In genomic region chr11:76483171-76483727, GRCm38 (mm10) we compare ENCODE assay signal across 12 mouse cellular contexts.
DNase-seq lines count a peak whose midpoint lies in the region; ATAC-seq and TF ChIP-seq lines count a peak whose summit lies in the region.
"Had no signal": no experiment of that assay in that cellular context is flagged by ENCODE, and none has a peak within 500 bp of the region (broad histone marks: within the 10 kb centered on the region; RNA-seq: fewer than 3 reads in every experiment).

No protein-coding gene starts in this region.

- no peak overlapping the region for H3K9ac ChIP-seq in kidney, postnatal 0 days (ENCODE audit: low read depth, low read length)
- no peak overlapping the region for H3K9ac ChIP-seq in ES-Bruce4 (ENCODE audit: low read depth, poor library complexity, severe bottlenecking)
- H3K9ac ChIP-seq in liver, embryonic 15.5 days = no peak overlapping the region

- peaks cover 25% of the 10 kb centered on the region; the same call in 1 of the 2 replicates for H3K36me3 ChIP-seq in kidney, postnatal 0 days (ENCODE audit: insufficient read depth, low read length)
- H3K36me3 ChIP-seq in ES-Bruce4 (ENCODE audit: control insufficient read depth, insufficient read depth, low read length, poor library complexity, severe bottlenecking) = no peaks in the 10 kb centered on the region
- H3K36me3 ChIP-seq in liver, embryonic 15.5 days (replicated peaks) = no peaks in the 10 kb centered on the region

- ATAC-seq in kidney, postnatal 0 days (replicated peaks; ENCODE audit: low FRiP score, low read depth) = no peak
- no peak for ATAC-seq in liver, embryonic 15.5 days (ENCODE audit: insufficient read depth)
- ATAC-seq: activated CD4-positive, CD25-positive, alpha-beta regulatory T cell, adult 4 months had no signal

- peak overlapping the region; percentile 28; the same call in 1 of the 2 replicates for H3K27ac ChIP-seq in kidney, postnatal 0 days
- peak overlapping the region; percentile 96 for H3K27ac ChIP-seq in ES-Bruce4 (ENCODE audit: insufficient read depth, low read length)
- peak overlapping the region; percentile 87 for H3K27ac ChIP-seq in bone marrow macrophage, adult 2 months (ENCODE audit: insufficient read depth, low read depth, low read length)
- H3K27ac ChIP-seq in liver, embryonic 15.5 days (replicated peaks) = peak overlapping the region; percentile 71
- H3K27ac ChIP-seq: hindbrain, embryonic 10.5 days had no signal

- H3K9me3 ChIP-seq in kidney, postnatal 0 days (replicated peaks; ENCODE audit: low read length) = no peaks in the 10 kb centered on the region
- H3K9me3 ChIP-seq in ES-Bruce4 (replicated peaks; ENCODE audit: control insufficient read depth, insufficient read depth, low read length, poor library complexity, severe bottlenecking) = no peaks in the 10 kb centered on the region
- H3K9me3 ChIP-seq in liver, embryonic 15.5 days (replicated peaks) = no peaks in the 10 kb centered on the region
- H3K9me3 ChIP-seq: hindbrain, embryonic 10.5 days had no signal

- H3K27me3 ChIP-seq in kidney, postnatal 0 days (ENCODE audit: insufficient read depth, low read length) = no peaks in the 10 kb centered on the region
- H3K27me3 ChIP-seq in ES-Bruce4 (ENCODE audit: control insufficient read depth, insufficient read depth, low read length, poor library complexity, severe bottlenecking) = no peaks in the 10 kb centered on the region
- no peaks in the 10 kb centered on the region for H3K27me3 ChIP-seq in liver, embryonic 15.5 days

- peak; percentile 91 for TF ChIP-seq EP300 in ES-Bruce4 (IDR thresholded peaks at IDR 0.05; ENCODE audit: insufficient read depth, low read depth, low read length)

- TF ChIP-seq POLR2A in ES-Bruce4 (IDR thresholded peaks at IDR 0.05; ENCODE audit: insufficient read depth, low read length) = no peak
- TF ChIP-seq POLR2A in bone marrow macrophage, adult 2 months (IDR thresholded peaks at IDR 0.05; ENCODE audit: borderline replicate concordance, low read depth, low read length) = no peak

- WGBS in kidney, postnatal 0 days = 62% methylated on average over 4 of the region's 4 CpGs
- 10% methylated on average over 4 of the region's 4 CpGs for WGBS in liver, embryonic 15.5 days (ENCODE audit: insufficient replicate concordance)

- TF ChIP-seq CTCF in kidney, postnatal 0 days (IDR thresholded peaks at IDR 0.05; ENCODE audit: low read depth) = no peak
- TF ChIP-seq CTCF in ES-Bruce4 (IDR thresholded peaks at IDR 0.05; ENCODE audit: low read depth, low read length) = no peak
- TF ChIP-seq CTCF in bone marrow macrophage, adult 2 months (IDR thresholded peaks at IDR 0.05; ENCODE audit: low read depth, low read length) = no peak

- no peak overlapping the region for H3K4me2 ChIP-seq in kidney, postnatal 0 days (ENCODE audit: low read length)
- H3K4me2 ChIP-seq in liver, embryonic 15.5 days = peak overlapping the region; percentile 40

- H3K4me1 ChIP-seq in kidney, postnatal 0 days (replicated peaks; ENCODE audit: insufficient read depth, low read length) = no peaks in the 10 kb centered on the region; the same call in none of the 2 replicates
- peaks cover 12% of the 10 kb centered on the region for H3K4me1 ChIP-seq in ES-Bruce4 (ENCODE audit: control insufficient read depth, insufficient read depth, low read length)
- H3K4me1 ChIP-seq in bone marrow macrophage, adult 2 months (ENCODE audit: control insufficient read depth, insufficient read depth, low read length) = peaks cover 76% of the 10 kb centered on the region
- peaks cover 25% of the 10 kb centered on the region for H3K4me1 ChIP-seq in liver, embryonic 15.5 days (replicated peaks)

- no peak for DNase-seq in kidney, postnatal 0 days (ENCODE audit: low spot score)
- no peak for DNase-seq in kidney, adult 11 months
- DNase-seq in cerebellum, postnatal 36 days = no peak
- no peak for DNase-seq in ovary, adult 18-20 months (ENCODE audit: low spot score)
- DNase-seq in layer of hippocampus, adult 11-12 months (ENCODE audit: low spot score) = no peak
- DNase-seq: lung, postnatal 10 days; right cerebral cortex, postnatal 25 days had no signal

- no peak overlapping the region for H3K4me3 ChIP-seq in kidney, postnatal 0 days (replicated peaks; ENCODE audit: low read depth, low read length)
- H3K4me3 ChIP-seq in ES-Bruce4 (ENCODE audit: low read depth, low read length) = no peak overlapping the region
- H3K4me3 ChIP-seq in bone marrow macrophage, adult 2 months (ENCODE audit: insufficient read depth, low read length) = no peak overlapping the region
- no peak overlapping the region for H3K4me3 ChIP-seq in liver, embryonic 15.5 days (replicated peaks)
- H3K4me3 ChIP-seq: hindbrain, embryonic 10.5 days had no signal

Comparison
In these comparisons a context has a peak if more than half of its experiments do, and no peak if none do; other contexts are left out.
1. H3K27ac ChIP-seq: peak in every context shown above with its lines; median percentile 96 in ES-Bruce4; 87 in bone marrow macrophage, adult 2 months; 71 in liver, embryonic 15.5 days; 28 in kidney, postnatal 0 days.